10 mouse cellular contexts compared by ENCODE assay signal in the genomic region with DNA sequence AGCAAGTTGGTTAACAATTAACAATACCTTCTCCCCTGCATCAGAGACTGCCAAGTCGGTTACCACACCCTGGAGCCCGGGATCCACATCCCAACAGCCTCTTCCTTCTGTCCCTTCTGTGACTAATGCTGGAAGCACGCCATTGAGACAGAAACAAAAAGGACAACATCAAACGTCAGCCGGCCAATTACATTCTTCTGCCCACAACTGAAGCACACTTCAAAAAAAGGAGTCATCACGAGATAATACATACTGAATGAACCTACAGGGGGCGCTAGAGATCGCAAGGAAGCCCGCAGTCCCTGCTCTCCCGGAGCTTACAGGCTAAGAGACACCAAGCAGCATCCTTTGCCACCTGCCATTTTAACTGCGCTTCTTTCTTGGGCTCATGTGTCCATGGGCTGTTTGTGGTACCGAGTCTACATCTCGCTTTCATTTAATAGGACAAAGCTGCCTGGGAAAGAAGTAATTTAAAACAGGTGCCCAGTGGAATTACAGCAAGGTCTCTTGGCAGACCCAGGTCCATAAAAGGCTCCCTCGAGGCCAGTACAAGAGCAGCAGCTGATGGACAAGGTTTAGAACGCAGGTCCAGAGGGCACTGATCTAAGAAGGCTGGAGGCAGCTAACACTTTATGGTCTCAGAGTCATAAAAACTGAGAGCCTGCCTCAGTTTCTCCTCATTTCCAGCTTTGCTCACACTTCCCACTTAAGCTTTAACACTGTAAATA.
DNase-seq lines count a peak whose midpoint lies in the region; ATAC-seq and TF ChIP-seq lines count a peak whose summit lies in the region.
"Had no signal": no experiment of that assay in that cellular context is flagged by ENCODE, and none has a peak within 500 bp of the region (broad histone marks: within the 10 kb centered on the region; RNA-seq: fewer than 3 reads in every experiment).

No protein-coding gene starts in this region.

- peak; percentile 32 for DNase-seq in layer of hippocampus, adult 9-11 months
- no peak for DNase-seq in layer of hippocampus, adult 9-10 months (ENCODE audit: low spot score)
- peak; percentile 14 for DNase-seq in MEL (ENCODE audit: low read depth, low spot score)
- DNase-seq in embryo, embryonic 9.5 days (ENCODE audit: extremely low spot score) = peak; percentile 27
- peak; percentile 74 for DNase-seq in limb, embryonic 11.5 days (ENCODE audit: low spot score)
- peak; percentile 56 for DNase-seq in thymus, postnatal 14 days
- DNase-seq in hindbrain, embryonic 10.5 days (ENCODE audit: low spot score) = no peak

- H3K9me3 ChIP-seq in MEL (replicated peaks; ENCODE audit: insufficient read depth, low read length) = no peaks in the 10 kb centered on the region
- no peaks in the 10 kb centered on the region for H3K9me3 ChIP-seq in limb, embryonic 11.5 days (ENCODE audit: control insufficient read depth, low read length)
- no peaks in the 10 kb centered on the region for H3K9me3 ChIP-seq in hindbrain, embryonic 10.5 days
- H3K9me3 ChIP-seq: embryonic facial prominence, embryonic 12.5 days; stomach, embryonic 15.5 days had no signal

- H3K27me3 ChIP-seq in MEL (ENCODE audit: control insufficient read depth in 1 of 2, insufficient read depth in 2 of 2, low read length in 2 of 2) = no peaks in the 10 kb centered on the region
- H3K27me3 ChIP-seq in limb, embryonic 11.5 days (ENCODE audit: control insufficient read depth, insufficient read depth, low read length) = no peaks in the 10 kb centered on the region
- no peaks in the 10 kb centered on the region; the same call in 1 of the 2 replicates for H3K27me3 ChIP-seq in hindbrain, embryonic 10.5 days (ENCODE audit: insufficient read depth, poor library complexity, severe bottlenecking)
- H3K27me3 ChIP-seq: embryonic facial prominence, embryonic 12.5 days; stomach, embryonic 15.5 days had no signal

- no peaks in the 10 kb centered on the region for H3K36me3 ChIP-seq in MEL (ENCODE audit: control insufficient read depth in 1 of 2, insufficient read depth in 2 of 2, low read length in 2 of 2)
- no peaks in the 10 kb centered on the region for H3K36me3 ChIP-seq in limb, embryonic 11.5 days (ENCODE audit: control insufficient read depth, insufficient read depth, low read length)
- no peaks in the 10 kb centered on the region for H3K36me3 ChIP-seq in hindbrain, embryonic 10.5 days
- H3K36me3 ChIP-seq: embryonic facial prominence, embryonic 12.5 days; stomach, embryonic 15.5 days had no signal

- H3K27ac ChIP-seq in MEL (ENCODE audit: control insufficient read depth, low read depth, low read length) = no peak overlapping the region
- H3K27ac ChIP-seq in limb, embryonic 11.5 days (replicated peaks; ENCODE audit: low read depth, low read length) = no peak overlapping the region
- H3K27ac ChIP-seq in hindbrain, embryonic 10.5 days = no peak overlapping the region
- H3K27ac ChIP-seq: embryonic facial prominence, embryonic 12.5 days; stomach, embryonic 15.5 days had no signal

- H3K4me3 ChIP-seq in MEL (ENCODE audit: control insufficient read depth in 1 of 2, insufficient read depth in 1 of 2, low read depth in 2 of 2, low read length in 2 of 2) = no peak overlapping the region
- H3K4me3 ChIP-seq in limb, embryonic 11.5 days (ENCODE audit: low read depth, low read length) = no peak overlapping the region
- no peak overlapping the region for H3K4me3 ChIP-seq in hindbrain, embryonic 10.5 days
- H3K4me3 ChIP-seq: embryonic facial prominence, embryonic 12.5 days; stomach, embryonic 15.5 days had no signal

- no peaks in the 10 kb centered on the region for H3K79me2 ChIP-seq in MEL (ENCODE audit: control insufficient read depth, insufficient read depth, low read length, poor library complexity)

- no peaks in the 10 kb centered on the region for H3K4me1 ChIP-seq in MEL (ENCODE audit: control insufficient read depth in 1 of 2, insufficient read depth in 2 of 2, low read length in 2 of 2)
- H3K4me1 ChIP-seq in limb, embryonic 11.5 days (ENCODE audit: control insufficient read depth, insufficient read depth, low read length) = peaks cover 22% of the 10 kb centered on the region
- H3K4me1 ChIP-seq in hindbrain, embryonic 10.5 days (replicated peaks) = peaks cover 9% of the 10 kb centered on the region; the same call in 1 of the 2 replicates

- WGBS in limb, embryonic 11.5 days = 41% methylated on average over 15 of the region's 15 CpGs
- 69% methylated on average over 15 of the region's 15 CpGs for WGBS in hindbrain, embryonic 10.5 days

- no peak overlapping the region for H3K9ac ChIP-seq in MEL (ENCODE audit: control insufficient read depth, low read depth, low read length, poor library complexity, severe bottlenecking)
- H3K9ac ChIP-seq in limb, embryonic 11.5 days (ENCODE audit: low read length) = no peak overlapping the region
- H3K9ac ChIP-seq: embryonic facial prominence, embryonic 12.5 days; stomach, embryonic 15.5 days had no signal

- TF ChIP-seq RAD21 in MEL (IDR thresholded peaks at IDR 0.05; ENCODE audit: low read depth, low read length) = no peak; the same call in 1 of the 2 replicates

- TF ChIP-seq POLR2A in MEL (IDR thresholded peaks at IDR 0.05; ENCODE audit: control insufficient read depth in 1 of 2, insufficient read depth in 1 of 2, low read depth in 1 of 2, low read length in 2 of 2, poor library complexity in 1 of 2) = no peak

- peak; percentile 63 for ATAC-seq in limb, embryonic 11.5 days (ENCODE audit: insufficient number of reproducible peaks, low FRiP score, low TSS enrichment, low read depth)
- ATAC-seq in frontal cortex, adult (ENCODE audit: low TSS enrichment) = no peak

- H3K4me2 ChIP-seq in limb, embryonic 11.5 days (ENCODE audit: low read depth, severe bottlenecking) = no peak overlapping the region
- H3K4me2 ChIP-seq: embryonic facial prominence, embryonic 12.5 days; stomach, embryonic 15.5 days had no signal

- TF ChIP-seq CTCF in MEL (IDR thresholded peaks at IDR 0.05 in 2 of 3, conservative IDR thresholded peaks at IDR 0.05 in 1 of 3; ENCODE audit: control insufficient read depth in 1 of 3, insufficient read depth in 1 of 3, low read depth in 2 of 3, low read length in 3 of 3, poor library complexity in 1 of 3, severe bottlenecking in 1 of 3) = peak in 2 of 3 experiments; percentile 19 to 31; a peak in 4 of 6 replicates

- TF ChIP-seq EP300 in MEL (IDR thresholded peaks at IDR 0.05; ENCODE audit: low read depth in 1 of 2, low read length in 2 of 2) = no peak

TF ChIP-seq in MEL, 35 proteins besides CTCF, POLR2A, EP300 and RAD21:
- TF ChIP-seq ETS1 (IDR thresholded peaks at IDR 0.05; ENCODE audit: low read depth, low read length) (no peak), SMC3 (IDR thresholded peaks at IDR 0.05; ENCODE audit: low read depth, low read length) (peak; percentile 11; the same call in 1 of the 2 replicates)

Comparison
In these comparisons a context has a peak if more than half of its experiments do, and no peak if none do; other contexts are left out.
1. DNase-seq: peak in layer of hippocampus, adult 9-11 months (single experiment), MEL (single experiment), embryo, embryonic 9.5 days (single experiment), limb, embryonic 11.5 days (single experiment) and thymus, postnatal 14 days (single experiment); none in layer of hippocampus, adult 9-10 months (single experiment) and hindbrain, embryonic 10.5 days (single experiment).